Mouse (Mus musculus): ENCODE measurements around the gene Rnf135.
"Not testable (repeated sequence)": the region's sequence is repeated elsewhere in the genome, so short reads cannot be mapped to it uniquely, and the experiment has no call there.

The Rnf135 gene

GRCm38 (mm10) chr11:80163362-80164116, 20.1 kb upstream of the Rnf135 start:
- no peak for DNase-seq (ENCODE audit: low spot score in 2 of 2)

GRCm38 (mm10) chr11:80164224-80164623, 19.4 kb upstream of the Rnf135 start:
- no peak for DNase-seq (ENCODE audit: low spot score in 2 of 2)

GRCm38 (mm10) chr11:80168121-80168520, 15.5 kb upstream of the Rnf135 start:
- no peak for DNase-seq (ENCODE audit: low spot score in 2 of 2)

- no peak for DNase-seq (ENCODE audit: low spot score in 2 of 2)
Observed at GRCm38 (mm10) chr11:80168611-80169249, 14.9 kb upstream of the Rnf135 start.

- no peak for DNase-seq (ENCODE audit: low spot score in 2 of 2)
Observed at GRCm38 (mm10) chr11:80169629-80170028, 14.0 kb upstream of the Rnf135 start.

GRCm38 (mm10) chr11:80170351-80170750, 13.3 kb upstream of the Rnf135 start:
- DNase-seq (ENCODE audit: low spot score in 2 of 2), result no peak

- no peak for DNase-seq (ENCODE audit: low spot score in 2 of 2)
Observed at GRCm38 (mm10) chr11:80171884-80172283, 11.8 kb upstream of the Rnf135 start.

- DNase-seq (ENCODE audit: low spot score in 2 of 2), result no peak
Observed at GRCm38 (mm10) chr11:80173963-80174670, 9.5 kb upstream of the Rnf135 start.

GRCm38 (mm10) chr11:80176911-80177895, 6.4 kb upstream of the Rnf135 start:
- no peak for DNase-seq (ENCODE audit: low spot score in 2 of 2)

GRCm38 (mm10) chr11:80178316-80178715, 5.3 kb upstream of the Rnf135 start:
- no peak for DNase-seq (ENCODE audit: low spot score in 2 of 2)

GRCm38 (mm10) chr11:80181021-80181749, 2.5 kb upstream of the Rnf135 start:
- DNase-seq (ENCODE audit: low spot score in 2 of 2), result no peak

GRCm38 (mm10) chr11:80183054-80183704, 472 bp upstream of the Rnf135 start:
- DNase-seq (ENCODE audit: low spot score in 2 of 2), result not testable (repeated sequence)

GRCm38 (mm10) chr11:80184531-80185071, 950 bp downstream of the Rnf135 start:
- DNase-seq (ENCODE audit: low spot score in 2 of 2), result no peak

GRCm38 (mm10) chr11:80185441-80185976, 1.9 kb downstream of the Rnf135 start:
- not testable (repeated sequence) for DNase-seq (ENCODE audit: low spot score in 2 of 2)

GRCm38 (mm10) chr11:80190280-80190679, 6.6 kb downstream of the Rnf135 start:
- DNase-seq (ENCODE audit: low spot score in 2 of 2), result no peak

- no peak for DNase-seq (ENCODE audit: low spot score in 2 of 2)
Observed at GRCm38 (mm10) chr11:80193827-80194226, 10.2 kb downstream of the Rnf135 start.

GRCm38 (mm10) chr11:80196351-80196750, 12.7 kb downstream of the Rnf135 start:
- DNase-seq (ENCODE audit: low spot score in 2 of 2), result no peak

GRCm38 (mm10) chr11:80199316-80199715, 15.7 kb downstream of the Rnf135 start:
- DNase-seq (ENCODE audit: low spot score in 2 of 2), result no peak

GRCm38 (mm10) chr11:80199773-80200172, 16.1 kb downstream of the Rnf135 start:
- no peak for DNase-seq (ENCODE audit: low spot score in 2 of 2)

- DNase-seq (ENCODE audit: low spot score in 2 of 2), result no peak
Observed at GRCm38 (mm10) chr11:80200326-80200725, 16.7 kb downstream of the Rnf135 start.

Data from frontal cortex, postnatal 25 days (tissue).